Mouse (Mus musculus) lung, embryonic 14.5 days (tissue): ENCODE data around the gene Dlx2. TPM values are rescaled to one million over a fixed set of nuclear protein-coding genes. Genes with fewer than 3 reads are reported as not detected.

Experiments
- ATAC-seq: fragments of 200-750 bp; cut with Nextera tagmentation; 2 replicates; pipeline ENCODE4 v1.8.0; 2017; ENCODE audit warnings: mild to moderate bottlenecking, moderate TSS enrichment, moderate library complexity; ENCODE audit not compliant: insufficient read depth
- DNase-seq: peaks from one replicate; pipeline ENCODE4 v3.0.0-alpha.2; 2015
- H3K27ac ChIP-seq: fragments of 300-500 bp; sonication (generic); 2 replicates; pipeline ENCODE4 v1.5.1; 2014; ENCODE audit warnings: low read depth, mild to moderate bottlenecking, moderate library complexity
- H3K27me3 ChIP-seq: fragments of 300-500 bp; sonication (generic); 2 replicates; pipeline ENCODE4 v1.6.1; 2014; ENCODE audit warnings: low read length, control low read depth; ENCODE audit not compliant: insufficient read depth
- H3K36me3 ChIP-seq: fragments of 300-500 bp; sonication (generic); 2 replicates; pipeline ENCODE4 v1.6.1; 2014; ENCODE audit warnings: control low read depth; ENCODE audit not compliant: insufficient read depth
- H3K4me1 ChIP-seq: fragments of 300-500 bp; sonication (generic); 2 replicates; pipeline ENCODE4 v1.6.1; 2014; ENCODE audit warnings: antibody characterized with exemption, control low read depth; ENCODE audit not compliant: insufficient read depth
- H3K4me2 ChIP-seq: fragments of 300-500 bp; sonication (generic); 2 replicates; pipeline ENCODE4 v1.6.1; 2014; ENCODE audit warnings: mild to moderate bottlenecking
- H3K4me3 ChIP-seq: fragments of 300-500 bp; sonication (generic); 2 replicates; pipeline ENCODE4 v1.5.1; 2014; ENCODE audit warnings: low read depth, low read length
- H3K9ac ChIP-seq: fragments of 300-500 bp; sonication (generic); 2 replicates; pipeline ENCODE4 v1.6.1; 2014
- H3K9me3 ChIP-seq: fragments of 300-500 bp; sonication (generic); 2 replicates; pipeline ENCODE4 v1.6.1; 2016; ENCODE audit warnings: low read depth, low read length, control low read depth
- CTCF ChIP-seq: IDR thresholded peaks from 2 replicates; pipeline ENCODE4 v1.5.1; 2016; ENCODE audit warnings: antibody characterized with exemption, low read depth
- WGBS: fragments of 180-500 bp; shearing (Covaris S2); extraction: QIAGEN DNeasy Blood & Tissue Kit; methylation state at CpG from one replicate; pipeline ENCODE4 v1.1.7; 2014; 5-methylcytosine and 5-hydroxymethylcytosine counted together
- polyA plus RNA-seq: library from polyadenylated mRNA; unstranded; fragments of >200 nt; fragmentation: Nextera tagmentation; extraction: Ambion mirVana; gene quantifications from 2 replicates; pipeline ENCODE4 v1.2.1, GENCODE M21; 2014

The Dlx2 gene
- polyA plus RNA-seq, 1 experiment from 2014 or later, result 0.07 TPM

- Histone ChIP-seq H3K9me3 (no peaks in the 10 kb centered on the region), H3K27ac (no peak overlapping the region), H3K27me3 (peaks cover 100% of the 10 kb centered on the region), H3K4me2 (peak overlapping the region; percentile 77), H3K9ac (0 out of 2 replicates have a peak overlapping the region, but pooled peaks have one; percentile 4), H3K4me1 (no peaks in the 10 kb centered on the region), H3K36me3 (no peaks in the 10 kb centered on the region), H3K4me3 (peak overlapping the region; percentile 44)
- TF ChIP-seq CTCF, result no peak
- under 1% methylated on average over 57 of the region's 60 CpGs for WGBS
- DNase-seq (peak; percentile 92), ATAC-seq (peak; percentile 94)
These were observed 16.8 kb downstream of the Dlx2 start for GRCm38 (mm10) chr2:71529511-71530351.

DNA sequence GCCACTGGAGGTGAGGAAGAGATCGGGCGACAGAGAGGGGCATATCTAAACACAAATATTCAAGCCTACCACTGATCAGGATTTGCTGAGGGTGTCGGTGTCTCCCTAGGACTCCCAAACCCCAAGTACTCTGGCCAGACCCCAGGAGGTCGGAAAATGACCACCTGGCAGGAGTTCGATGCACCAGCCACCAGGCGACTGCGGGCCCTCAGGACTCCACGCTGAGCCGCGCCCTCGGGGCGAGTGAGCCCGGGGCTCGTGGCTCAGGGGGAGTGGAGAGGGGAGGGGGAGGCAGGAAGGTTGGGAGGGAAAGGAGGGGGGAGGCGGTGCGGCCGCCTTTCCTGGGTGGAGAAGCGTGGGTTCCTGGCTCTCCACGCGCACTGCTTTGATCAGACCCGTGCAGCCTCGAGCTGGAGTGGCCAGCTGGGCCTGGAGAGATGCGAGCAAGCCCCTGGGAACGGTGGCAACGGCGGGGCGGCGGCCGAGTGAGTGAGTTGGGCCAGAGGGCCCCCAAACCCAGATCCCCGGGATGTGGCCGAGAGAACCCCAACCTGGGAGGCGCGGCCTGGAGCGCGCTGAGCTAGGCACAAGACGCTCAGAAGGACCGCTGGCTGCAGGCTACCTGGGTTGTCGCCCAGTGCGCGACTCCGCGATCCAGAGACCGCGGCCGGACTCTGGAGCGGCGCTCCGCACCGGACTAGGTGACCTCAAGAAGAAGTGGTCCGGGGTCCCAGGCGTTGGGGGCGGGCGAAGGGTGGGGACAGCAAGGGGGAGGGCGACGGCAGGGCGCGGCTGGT, 17.6 kb downstream of the Dlx2 start:
- Histone ChIP-seq H3K4me3 (peak overlapping the region; percentile 44), H3K27ac (no peak overlapping the region)

GRCm38 (mm10) chr2:71528014-71528713, 18.4 kb downstream of the Dlx2 start, which contains the start of gene Dlx1:
Gene Dlx1, plus strand, starts transcription at chr2:71528113.
- Histone ChIP-seq H3K27ac (no peak within 1 kb of the TSS), H3K9me3 (no peaks in the 10 kb centered on the region), H3K9ac (0 out of 2 replicates have a peak within 1 kb of the TSS, but pooled peaks have one; percentile 4), H3K4me1 (no peaks in the 10 kb centered on the region), H3K4me3 (peak within 1 kb of the TSS; percentile 44), H3K36me3 (no peaks in the 10 kb centered on the region), H3K27me3 (peaks cover 100% of the 10 kb centered on the region), H3K4me2 (peak within 1 kb of the TSS; percentile 77)
- WGBS, result 2% methylated on average over 26 of the region's 26 CpGs
- DNase-seq, result no peak
- no peak for ATAC-seq
- TF ChIP-seq CTCF, result no peak

More for the DNA sequence above, 17.6 kb downstream of the Dlx2 start:
- Histone ChIP-seq H3K4me1 (no peaks in the 10 kb centered on the region), H3K36me3 (no peaks in the 10 kb centered on the region), H3K27me3 (peaks cover 100% of the 10 kb centered on the region), H3K9me3 (no peaks in the 10 kb centered on the region), H3K9ac (0 out of 2 replicates have a peak overlapping the region, but pooled peaks have one; percentile 4), H3K4me2 (peak overlapping the region; percentile 77)
- ATAC-seq (peak; percentile 63), DNase-seq (no peak)
- WGBS, result 0% methylated on average over 51 of the region's 57 CpGs
- TF ChIP-seq CTCF, result no peak

DNA sequence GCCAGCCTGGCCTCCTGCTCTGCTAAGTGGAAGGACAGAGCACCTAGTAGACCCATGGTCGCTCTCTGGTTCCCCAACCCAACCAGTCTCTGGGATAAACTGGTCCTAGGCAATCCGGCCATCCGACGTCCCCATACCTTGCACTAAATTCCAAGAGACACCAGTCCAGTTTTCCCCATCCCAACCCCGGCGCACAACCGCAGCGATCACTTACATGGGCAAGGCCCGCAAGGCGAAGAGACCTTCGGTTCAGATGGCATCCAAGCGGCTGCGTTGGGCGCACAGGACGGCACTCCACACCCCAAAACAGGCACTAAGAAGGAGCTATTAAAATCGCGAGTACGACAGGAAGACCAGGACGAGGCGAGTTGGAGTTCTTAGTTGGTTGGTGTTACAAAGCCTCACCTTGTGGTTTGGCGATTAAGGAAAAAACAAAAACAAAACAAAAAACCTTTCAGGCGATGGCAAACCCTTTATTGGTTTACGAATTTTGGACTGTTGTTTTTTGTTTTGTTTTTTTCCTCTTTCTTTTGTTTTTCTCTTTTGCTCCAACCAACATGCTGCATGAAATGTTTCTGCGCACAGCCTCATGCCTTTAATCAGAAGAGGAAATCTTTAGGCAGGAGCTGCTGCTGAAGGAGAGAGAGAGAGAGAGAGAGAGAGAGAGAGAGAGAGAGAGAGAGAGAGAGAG, 19.1 kb downstream of the Dlx2 start:
- Histone ChIP-seq H3K9ac (no peak overlapping the region), H3K9me3 (no peaks in the 10 kb centered on the region), H3K4me2 (no peak overlapping the region), H3K4me3 (no peak overlapping the region), H3K36me3 (no peaks in the 10 kb centered on the region), H3K4me1 (no peaks in the 10 kb centered on the region), H3K27ac (no peak overlapping the region), H3K27me3 (peaks cover 100% of the 10 kb centered on the region)
- DNase-seq (no peak), ATAC-seq (no peak)
- WGBS, result 3% methylated on average over 24 of the region's 24 CpGs
- TF ChIP-seq CTCF, result no peak

- Histone ChIP-seq H3K27me3 (peaks cover 95% of the 10 kb centered on the region), H3K27ac (no peak overlapping the region), H3K9me3 (no peaks in the 10 kb centered on the region), H3K4me2 (no peak overlapping the region), H3K9ac (no peak overlapping the region), H3K36me3 (no peaks in the 10 kb centered on the region), H3K4me3 (no peak overlapping the region), H3K4me1 (no peaks in the 10 kb centered on the region)
- no peak for TF ChIP-seq CTCF
- DNase-seq (no peak), ATAC-seq (no peak)
- WGBS, result 4% methylated on average over 10 of the region's 10 CpGs
These were observed 19.8 kb downstream of the Dlx2 start for GRCm38 (mm10) chr2:71526595-71527322.

- WGBS, result 19% methylated on average over 13 of the region's 13 CpGs
- DNase-seq (no peak), ATAC-seq (no peak)
- Histone ChIP-seq H3K27me3 (peaks cover 82% of the 10 kb centered on the region), H3K4me2 (no peak overlapping the region), H3K9me3 (no peaks in the 10 kb centered on the region), H3K4me3 (no peak overlapping the region), H3K4me1 (no peaks in the 10 kb centered on the region), H3K9ac (no peak overlapping the region), H3K27ac (no peak overlapping the region), H3K36me3 (no peaks in the 10 kb centered on the region)
- TF ChIP-seq CTCF, result no peak
These were observed 21.8 kb downstream of the Dlx2 start for GRCm38 (mm10) chr2:71524763-71525162.
